Comparison of ENCODE assay signal across 9 mouse cellular contexts in the genomic region with DNA sequence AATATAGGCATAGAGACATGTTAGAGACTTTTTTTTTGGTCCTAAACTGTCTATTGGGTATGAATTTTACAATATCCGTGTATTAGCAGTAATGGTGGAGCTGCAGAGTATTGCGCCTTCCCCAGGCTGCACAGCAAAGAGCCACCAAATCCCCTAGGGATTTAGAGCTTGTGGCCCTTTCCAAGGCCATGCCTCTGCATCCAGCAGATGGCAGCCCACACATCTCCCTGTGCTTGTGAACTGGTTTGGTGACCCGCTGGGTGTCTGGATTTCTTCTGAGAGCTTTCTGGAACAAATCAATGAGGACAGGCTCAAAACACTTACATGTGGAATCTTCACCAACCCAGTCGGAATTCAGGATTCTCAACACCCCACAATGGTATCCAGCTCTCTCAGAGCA.
A peak's percentile ranks its signal among the peaks of the same experiment; 100 is the strongest.
DNase-seq lines count a peak whose midpoint lies in the region; ATAC-seq lines count a peak whose summit lies in the region.
"Had no signal": no experiment of that assay in that cellular context is flagged by ENCODE, and none has a peak within 500 bp of the region (broad histone marks: within the 10 kb centered on the region; RNA-seq: fewer than 3 reads in every experiment).

No protein-coding gene starts in this region.

- DNase-seq in adrenal gland, postnatal 10 days: peak; percentile 28
- no peak for DNase-seq in adrenal gland, adult 18-20 months (ENCODE audit: low spot score in 2 of 2)
- peak; percentile 23 for DNase-seq in kidney, adult 9 months
- DNase-seq in 416B (ENCODE audit: low read depth): peak; percentile 69
- DNase-seq in kidney, postnatal 25 days: peak; percentile 21 to 51
- no peak for DNase-seq in c-Kit-positive CD71-positive TER-119-positive erythroid progenitor cells, embryonic 14.5 days (ENCODE audit: low spot score)
- no peak for DNase-seq in cerebellum, postnatal 4 days (ENCODE audit: low spot score in 2 of 2)

- no peak overlapping the region for H3K27ac ChIP-seq in kidney, embryonic 14.5 days (ENCODE audit: low read depth, low read length)

- H3K4me1 ChIP-seq in kidney, embryonic 14.5 days (ENCODE audit: control insufficient read depth, insufficient read depth, low read length): peaks cover 4% of the 10 kb centered on the region; the same call in 1 of the 2 replicates

- H3K4me3 ChIP-seq in kidney, embryonic 14.5 days (ENCODE audit: low read length): no peak overlapping the region

- 63% methylated on average over 4 of the region's 4 CpGs for WGBS in kidney, embryonic 14.5 days

- no peak overlapping the region for H3K9ac ChIP-seq in kidney, embryonic 14.5 days (ENCODE audit: low read depth, low read length)

- ATAC-seq in kidney, embryonic 14.5 days (ENCODE audit: low FRiP score, low TSS enrichment): no peak
- ATAC-seq: intestine, embryonic 16.5 days had no signal

- no peak overlapping the region for H3K4me2 ChIP-seq in kidney, embryonic 14.5 days (replicated peaks; ENCODE audit: low read depth, low read length)

- no peaks in the 10 kb centered on the region for H3K36me3 ChIP-seq in kidney, embryonic 14.5 days (ENCODE audit: control insufficient read depth, insufficient read depth, low read length)

- H3K9me3 ChIP-seq in kidney, embryonic 14.5 days (ENCODE audit: control insufficient read depth, low read length): no peaks in the 10 kb centered on the region

- H3K27me3 ChIP-seq in kidney, embryonic 14.5 days (ENCODE audit: control insufficient read depth, insufficient read depth, low read length): no peaks in the 10 kb centered on the region

Comparison
In these comparisons a context has a peak if more than half of its experiments do, and no peak if none do; other contexts are left out.
1. DNase-seq: peak in adrenal gland, postnatal 10 days (single experiment), kidney, adult 9 months (single experiment), 416B (single experiment) and kidney, postnatal 25 days (2 of 2); none in adrenal gland, adult 18-20 months (0 of 2), c-Kit-positive CD71-positive TER-119-positive erythroid progenitor cells, embryonic 14.5 days (single experiment) and cerebellum, postnatal 4 days (0 of 2).